Mouse (Mus musculus) adrenal gland, adult 2 months (tissue): Measurements from ENCODE around the gene Pla1a. TPM values are rescaled to one million over a fixed set of nuclear protein-coding genes. Genes with fewer than 3 reads are reported as not detected.
A peak's percentile ranks its signal among the peaks of the same experiment; 100 is the strongest.

Experiments
- DNase-seq: peaks from one replicate; pipeline ENCODE4 v3.0.0; 2021
- polyA plus RNA-seq: library from polyadenylated mRNA; depleted of rRNA; stranded (reverse); fragments of >200 nt; gene quantifications from 2 replicates; pipeline ENCODE4 v1.2.3, GENCODE M21; 2012
- total RNA-seq, 2 experiments: library from RNA; stranded (reverse); gene quantifications; 2 replicates each; pipeline ENCODE4 v1.2.3; 2021

Pla1a gene
- total and polyA plus RNA-seq, 3 experiments: 17.0 to 36.7 (median 21.0) TPM

- DNase-seq: no peak
Measured at GRCm38 (mm10) chr16:38369000-38369399, 63.9 kb downstream of the Pla1a start.

- DNase-seq: peak; percentile 23
Measured at GRCm38 (mm10) chr16:38368336-38368735, 64.6 kb downstream of the Pla1a start.

- DNase-seq: no peak
Measured at GRCm38 (mm10) chr16:38366231-38366630, 66.7 kb downstream of the Pla1a start.

- DNase-seq: no peak
Measured at GRCm38 (mm10) chr16:38365390-38365789, 67.6 kb downstream of the Pla1a start.

- no peak for DNase-seq
Measured at GRCm38 (mm10) chr16:38363657-38364056, 69.3 kb downstream of the Pla1a start.

GRCm38 (mm10) chr16:38363256-38363595 lies 69.7 kb downstream of the Pla1a start:
- no peak for DNase-seq

- no peak for DNase-seq
Measured at GRCm38 (mm10) chr16:38362493-38363255, 70.3 kb downstream of the Pla1a start.

GRCm38 (mm10) chr16:38361933-38362332 lies 71.0 kb downstream of the Pla1a start, which contains the start of gene Popdc2:
Popdc2 (plus strand) TSS chr16:38362209.
- no peak for DNase-seq

- no peak for DNase-seq
Measured at GRCm38 (mm10) chr16:38360317-38360716, 72.6 kb downstream of the Pla1a start.

GRCm38 (mm10) chr16:38359857-38360256 lies 73.1 kb downstream of the Pla1a start:
- DNase-seq: no peak

- no peak for DNase-seq
Measured at GRCm38 (mm10) chr16:38359241-38359640, 73.7 kb downstream of the Pla1a start.

- no peak for DNase-seq
Measured at GRCm38 (mm10) chr16:38358256-38358812, 74.6 kb downstream of the Pla1a start.

- DNase-seq: no peak
Measured at GRCm38 (mm10) chr16:38354185-38354913, 78.6 kb downstream of the Pla1a start.

GRCm38 (mm10) chr16:38353642-38354041 lies 79.3 kb downstream of the Pla1a start:
- no peak for DNase-seq

GRCm38 (mm10) chr16:38352851-38353250 lies 80.1 kb downstream of the Pla1a start:
- DNase-seq: no peak

GRCm38 (mm10) chr16:38352031-38352430 lies 80.9 kb downstream of the Pla1a start:
- peak; percentile 51 for DNase-seq

- DNase-seq: no peak
Measured at GRCm38 (mm10) chr16:38350939-38351338, 82.0 kb downstream of the Pla1a start.

GRCm38 (mm10) chr16:38350361-38350855 lies 82.5 kb downstream of the Pla1a start:
- DNase-seq: no peak

- no peak for DNase-seq
Measured at GRCm38 (mm10) chr16:38349881-38350280, 83.1 kb downstream of the Pla1a start.

GRCm38 (mm10) chr16:38348217-38348761 lies 84.7 kb downstream of the Pla1a start:
- DNase-seq: no peak

GRCm38 (mm10) chr16:38347588-38347987 lies 85.4 kb downstream of the Pla1a start:
- DNase-seq: no peak

- peak; percentile 94 for DNase-seq
Measured at GRCm38 (mm10) chr16:38346529-38347325, 86.2 kb downstream of the Pla1a start, which contains the start of the genes Cox17 and Gm21987. Cox17 (plus strand) TSS chr16:38346991. Gm21987 (plus strand) TSS chr16:38347040.
